Mouse (Mus musculus) kidney, postnatal 0 days (tissue): Measurements from ENCODE around the gene Mroh8. TPM values are rescaled to one million over a fixed set of nuclear protein-coding genes. Genes with fewer than 3 reads are reported as not detected.
A peak's percentile ranks its signal among the peaks of the same experiment; 100 is the strongest.
"Not testable (repeated sequence)": the region's sequence is repeated elsewhere in the genome, so short reads cannot be mapped to it uniquely, and the experiment has no call there.

Experiments used
- ATAC-seq: fragments of 200-750 bp; cut with Nextera tagmentation; replicated peaks from 2 replicates; pipeline ENCODE4 v1.8.0; 2017; ENCODE audit warnings: low read depth, moderate number of reproducible peaks, moderate TSS enrichment, moderate library complexity; ENCODE audit not compliant: low FRiP score
- DNase-seq: peaks from one replicate; pipeline ENCODE4 v3.0.0-alpha.2; 2016; ENCODE audit warnings: low spot score
- H3K27ac ChIP-seq: fragments of 300-500 bp; sonication (generic); 2 replicates; pipeline ENCODE4 v1.5.1; 2014; ENCODE audit warnings: mild to moderate bottlenecking
- H3K27me3 ChIP-seq: fragments of 300-500 bp; sonication (generic); 2 replicates; pipeline ENCODE4 v1.6.1; 2014; ENCODE audit warnings: low read length, mixed read lengths; ENCODE audit not compliant: insufficient read depth
- H3K36me3 ChIP-seq: fragments of 300-500 bp; sonication (generic); 2 replicates; pipeline ENCODE4 v1.6.1; 2014; ENCODE audit warnings: low read length, mixed read lengths; ENCODE audit not compliant: insufficient read depth
- H3K4me1 ChIP-seq: fragments of 300-500 bp; sonication (generic); replicated peaks from 2 replicates; pipeline ENCODE4 v1.6.1; 2014; ENCODE audit warnings: antibody characterized with exemption, low read length, mixed read lengths; ENCODE audit not compliant: insufficient read depth
- H3K4me2 ChIP-seq: fragments of 300-500 bp; sonication (generic); 2 replicates; pipeline ENCODE4 v1.6.1; 2014; ENCODE audit warnings: mild to moderate bottlenecking, low read length, moderate library complexity, mixed read lengths
- H3K4me3 ChIP-seq: fragments of 300-500 bp; sonication (generic); replicated peaks from 2 replicates; pipeline ENCODE4 v1.5.1; 2014; ENCODE audit warnings: low read depth, low read length
- H3K9ac ChIP-seq: fragments of 300-500 bp; sonication (generic); 2 replicates; pipeline ENCODE4 v1.6.1; 2014; ENCODE audit warnings: low read depth, low read length
- H3K9me3 ChIP-seq: fragments of 300-500 bp; sonication (generic); replicated peaks from 2 replicates; pipeline ENCODE4 v1.6.1; 2016; ENCODE audit warnings: low read length, inconsistent platforms, mixed read lengths
- CTCF ChIP-seq: IDR thresholded peaks from 2 replicates; pipeline ENCODE4 v1.5.1; 2016; ENCODE audit warnings: antibody characterized with exemption, low read depth, mild to moderate bottlenecking, moderate library complexity
- WGBS: fragments of 180-500 bp; shearing (Covaris S2); extraction: QIAGEN DNeasy Blood & Tissue Kit; methylation state at CpG from one replicate; pipeline ENCODE4 v1.1.7; 2014; 5-methylcytosine and 5-hydroxymethylcytosine counted together
- polyA plus RNA-seq: library from polyadenylated mRNA; unstranded; fragments of >200 nt; fragmentation: Nextera tagmentation; extraction: Ambion mirVana; gene quantifications from 2 replicates; pipeline ENCODE4 v1.2.1, GENCODE M21; 2015

The Mroh8 gene
- polyA plus RNA-seq, 1 experiment from 2014 or later, result 0.29 TPM

DNA sequence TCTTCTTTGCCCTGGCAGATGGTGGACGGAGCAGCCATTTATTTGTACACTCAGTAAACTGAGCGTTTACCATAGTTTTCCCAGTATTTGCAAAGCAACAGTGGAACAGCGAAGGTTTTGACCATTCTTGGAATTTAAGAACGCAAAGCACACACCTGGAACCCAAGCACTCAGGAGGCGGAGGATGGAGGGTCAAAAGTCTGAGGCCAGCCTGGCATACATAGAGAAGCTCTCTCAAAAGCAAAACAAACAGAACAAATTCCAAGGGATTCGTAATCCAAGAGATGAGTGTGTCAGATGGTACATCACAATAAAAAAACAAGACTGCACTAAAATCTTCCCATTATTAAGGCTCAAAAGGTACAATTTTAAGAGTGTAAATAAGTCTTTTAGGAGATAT, 105.8 kb downstream of the Mroh8 start:
- no peaks in the 10 kb centered on the region for H3K4me1 ChIP-seq

DNA sequence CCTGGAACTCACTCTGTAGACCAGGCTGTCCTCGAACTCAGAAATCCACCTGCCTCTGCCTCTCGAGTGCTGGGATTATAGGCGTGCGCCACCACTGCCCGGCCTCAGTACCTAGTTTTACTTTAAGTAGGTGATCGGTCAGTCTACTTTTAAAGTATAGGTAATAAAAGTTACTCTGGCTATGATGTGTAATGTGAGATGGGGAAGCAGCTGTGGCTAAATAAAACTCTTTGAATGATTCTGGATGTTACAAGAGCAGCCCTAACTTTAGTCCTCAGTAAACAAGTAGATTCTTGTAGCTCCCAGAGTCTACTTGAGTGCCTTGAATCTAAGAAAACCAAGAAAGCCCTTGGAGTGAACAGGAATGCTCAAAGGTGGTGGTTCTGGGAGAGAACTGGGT, 106.4 kb downstream of the Mroh8 start:
- TF ChIP-seq CTCF, result no peak
- Histone ChIP-seq H3K4me2 (no peak overlapping the region), H3K4me3 (no peak overlapping the region), H3K27ac (no peak overlapping the region), H3K9me3 (no peaks in the 10 kb centered on the region), H3K4me1 (no peaks in the 10 kb centered on the region), H3K36me3 (peaks cover 29% of the 10 kb centered on the region), H3K27me3 (no peaks in the 10 kb centered on the region), H3K9ac (no peak overlapping the region)
- DNase-seq, result no peak
- 87% methylated on average over 6 of the region's 6 CpGs for WGBS
- ATAC-seq, result no peak

More for the DNA sequence above, 105.8 kb downstream of the Mroh8 start:
- DNase-seq (no peak), ATAC-seq (no peak)
- Histone ChIP-seq H3K27ac (no peak overlapping the region), H3K4me3 (no peak overlapping the region), H3K9ac (no peak overlapping the region), H3K9me3 (no peaks in the 10 kb centered on the region), H3K36me3 (peaks cover 29% of the 10 kb centered on the region), H3K27me3 (no peaks in the 10 kb centered on the region), H3K4me2 (no peak overlapping the region)
- WGBS, result 93% methylated on average over 6 of the region's 6 CpGs
- no peak for TF ChIP-seq CTCF

DNA sequence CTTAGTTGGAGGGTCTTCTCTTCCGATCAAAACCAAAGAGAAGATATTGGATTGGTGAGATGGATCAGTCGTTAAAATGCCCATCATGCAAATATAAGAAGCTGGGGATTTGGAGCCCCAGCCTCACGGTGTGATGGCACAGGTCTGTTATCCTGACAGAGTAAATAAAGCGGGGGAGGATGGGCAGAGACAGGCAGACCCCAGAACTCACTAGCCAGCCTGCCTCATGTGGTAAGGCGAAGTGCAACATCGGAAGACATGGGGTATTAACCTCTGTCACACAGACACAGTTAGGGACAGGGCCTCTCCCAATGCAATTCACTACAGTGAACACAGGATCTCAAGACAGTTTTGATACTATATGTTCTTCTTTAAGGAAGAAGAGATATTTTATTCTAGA, 108.7 kb downstream of the Mroh8 start:
- H3K9ac ChIP-seq, result no peak overlapping the region
- no peak for TF ChIP-seq CTCF

DNA sequence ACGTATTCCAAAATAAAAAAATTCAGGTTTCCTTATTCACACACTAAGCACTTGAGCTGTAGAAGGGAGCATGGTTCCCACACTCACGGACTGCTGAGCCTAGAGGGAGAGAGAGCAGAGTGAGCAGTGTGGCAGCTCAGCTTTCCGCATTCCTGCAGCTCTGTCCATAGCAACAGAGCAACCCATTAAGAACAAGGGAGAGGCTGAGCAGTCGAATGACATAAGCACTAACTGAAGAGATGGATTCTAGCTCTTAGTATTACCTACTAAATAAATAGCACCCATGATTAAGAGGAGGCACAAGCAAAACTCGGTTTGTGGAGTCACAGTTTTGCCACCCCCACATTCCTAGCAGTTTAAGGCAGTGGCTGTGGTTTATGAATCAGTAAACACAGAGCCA, 109.2 kb downstream of the Mroh8 start:
- TF ChIP-seq CTCF, result no peak
- Histone ChIP-seq H3K9ac (no peak overlapping the region), H3K4me1 (no peaks in the 10 kb centered on the region), H3K4me2 (no peak overlapping the region), H3K27ac (peak overlapping the region; percentile 42; the same call in 1 of the 2 replicates), H3K36me3 (peaks cover 27% of the 10 kb centered on the region), H3K27me3 (no peaks in the 10 kb centered on the region), H3K9me3 (no peaks in the 10 kb centered on the region), H3K4me3 (no peak overlapping the region)
- peak; percentile 71 for ATAC-seq
- 49% methylated on average over 5 of the region's 5 CpGs for WGBS
- peak; percentile 78 for DNase-seq

More for the DNA sequence above, 108.7 kb downstream of the Mroh8 start:
- H3K27ac ChIP-seq, result peak overlapping the region; percentile 42; the same call in 1 of the 2 replicates
- H3K4me3 ChIP-seq, result no peak overlapping the region
- 63% methylated on average over 6 of the region's 6 CpGs for WGBS
- no peak overlapping the region for H3K4me2 ChIP-seq
- H3K9me3 ChIP-seq, result no peaks in the 10 kb centered on the region
- ATAC-seq (peak; percentile 46; the same call in 1 of the 2 replicates), DNase-seq (peak; percentile 18)
- H3K4me1 ChIP-seq, result no peaks in the 10 kb centered on the region
- no peaks in the 10 kb centered on the region for H3K27me3 ChIP-seq
- H3K36me3 ChIP-seq, result peaks cover 32% of the 10 kb centered on the region

DNA sequence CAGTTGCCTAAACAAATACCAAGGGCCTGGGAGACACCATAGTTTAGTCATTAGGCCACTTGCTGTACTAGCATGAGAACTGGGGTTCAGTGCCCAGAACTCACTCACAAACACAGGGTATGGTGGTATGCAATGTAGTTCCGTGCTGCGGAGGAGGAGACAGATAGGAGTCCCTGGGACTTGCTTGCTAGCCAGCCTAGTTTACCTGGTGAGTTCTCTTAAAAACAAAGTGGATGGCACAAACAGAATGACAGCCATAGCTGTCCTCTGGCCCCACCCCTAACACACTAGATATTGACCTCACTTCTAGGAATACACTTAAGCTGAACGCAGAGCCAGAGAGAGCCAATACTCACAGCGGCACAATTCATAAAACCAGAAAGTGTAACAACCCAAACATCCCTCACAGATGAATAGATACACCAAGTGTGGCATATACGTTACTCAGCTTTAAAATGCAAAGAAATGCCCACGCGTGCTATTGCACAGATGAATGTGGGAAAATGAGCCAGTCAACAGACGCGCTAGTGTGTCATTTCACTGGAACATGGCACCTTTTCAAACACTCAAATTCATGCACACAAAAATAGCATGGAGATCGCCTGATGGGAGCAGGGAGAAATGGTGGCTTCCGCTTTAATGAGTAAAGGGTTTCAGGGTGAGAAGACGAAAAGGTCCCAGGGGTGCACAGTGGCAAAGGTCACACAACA, 112.8 kb downstream of the Mroh8 start:
- Histone ChIP-seq H3K4me2 (no peak overlapping the region), H3K9ac (no peak overlapping the region), H3K27me3 (no peaks in the 10 kb centered on the region), H3K27ac (no peak overlapping the region), H3K9me3 (no peaks in the 10 kb centered on the region), H3K4me3 (no peak overlapping the region), H3K4me1 (no peaks in the 10 kb centered on the region), H3K36me3 (peaks cover 17% of the 10 kb centered on the region)
- TF ChIP-seq CTCF, result no peak
- WGBS, result 95% methylated on average over 12 of the region's 12 CpGs
- DNase-seq, result no peak
- ATAC-seq, result no peak

DNA sequence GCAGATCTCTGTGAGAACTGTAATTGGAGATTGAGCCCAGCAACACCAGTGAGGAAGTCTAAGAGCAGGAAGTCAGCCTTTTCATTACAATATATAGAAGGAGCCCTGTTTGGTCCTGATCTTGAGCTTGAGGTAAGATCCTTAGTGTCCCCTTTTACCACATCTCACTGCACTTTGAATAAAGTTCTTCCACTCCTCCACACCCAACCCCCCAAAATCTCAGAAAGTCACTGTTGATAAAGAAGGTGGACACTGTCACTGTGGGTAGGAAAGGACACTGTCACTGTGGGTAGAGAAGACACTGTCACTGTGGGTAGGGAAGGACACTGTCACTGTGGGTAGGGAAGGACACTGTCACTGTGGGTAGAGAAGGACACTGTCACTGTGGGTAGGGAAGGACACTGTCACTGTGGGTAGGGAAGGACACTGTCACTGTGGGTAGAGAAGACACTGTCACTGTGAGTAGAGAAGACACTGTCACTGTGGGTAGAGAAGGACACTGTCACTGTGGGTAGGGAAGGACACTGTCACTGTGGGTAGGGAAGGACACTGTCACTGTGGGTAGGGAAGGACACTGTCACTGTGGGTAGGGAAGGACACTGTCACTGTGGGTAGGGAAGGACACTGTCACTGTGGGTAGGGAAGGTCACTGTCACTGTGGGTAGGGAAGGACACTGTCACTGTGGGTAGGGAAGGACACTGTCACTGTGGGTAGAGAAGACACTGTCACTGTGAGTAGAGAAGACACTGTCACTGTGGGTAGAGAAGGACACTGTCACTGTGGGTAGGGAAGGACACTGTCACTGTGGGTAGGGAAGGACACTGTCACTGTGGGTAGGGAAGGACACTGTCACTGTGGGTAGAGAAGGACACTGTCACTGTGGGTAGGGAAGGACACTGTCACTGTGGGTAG, 113.8 kb downstream of the Mroh8 start:
- H3K4me3 ChIP-seq, H3K27ac ChIP-seq, H3K4me2 ChIP-seq, H3K4me1 ChIP-seq, H3K27me3 ChIP-seq, ATAC-seq, H3K9ac ChIP-seq, DNase-seq, H3K9me3 ChIP-seq: not testable (repeated sequence)
- H3K36me3 ChIP-seq, result peaks cover 17% of the 10 kb centered on the region
